Mouse (Mus musculus) forebrain, postnatal 0 days (tissue): ENCODE measurements at regions not wholly inside any gene's neighbourhood (a gene's known extent, or its start where the extent isn't known, plus 50 kb on each side); places are given as distances from the start of the nearest gene placed in this dataset.
A peak's percentile ranks its signal among the peaks of the same experiment; 100 is the strongest.

ENCODE experiments used
- ATAC-seq: fragments of 200-750 bp; cut with Nextera tagmentation; 2 replicates; pipeline ENCODE4 v1.8.0; 2017; ENCODE audit warnings: mild to moderate bottlenecking, moderate library complexity
- DNase-seq: peaks from one replicate; pipeline ENCODE4 v3.0.0-alpha.2; 2015
- H3K27ac ChIP-seq: fragments of 300-500 bp; sonication (generic); 2 replicates; pipeline ENCODE4 v1.5.1; 2014; ENCODE audit warnings: low read depth, mild to moderate bottlenecking, antibody characterized with exemption, low read length, moderate library complexity, mixed read lengths
- H3K27me3 ChIP-seq: fragments of 300-500 bp; sonication (generic); 2 replicates; pipeline ENCODE4 v1.6.1; 2014; ENCODE audit warnings: mild to moderate bottlenecking, low read length, mixed read lengths; ENCODE audit not compliant: insufficient read depth
- H3K36me3 ChIP-seq: fragments of 300-500 bp; sonication (generic); 2 replicates; pipeline ENCODE4 v1.6.1; 2014; ENCODE audit warnings: mild to moderate bottlenecking, moderate library complexity; ENCODE audit not compliant: insufficient read depth
- H3K4me1 ChIP-seq: fragments of 300-500 bp; sonication (generic); 2 replicates; pipeline ENCODE4 v1.6.1; 2014; ENCODE audit warnings: antibody characterized with exemption; ENCODE audit not compliant: insufficient read depth
- H3K4me2 ChIP-seq: fragments of 300-500 bp; sonication (generic); 2 replicates; pipeline ENCODE4 v1.6.1; 2014; ENCODE audit warnings: low read depth, mild to moderate bottlenecking, moderate library complexity
- H3K4me3 ChIP-seq: fragments of 300-500 bp; sonication (generic); 2 replicates; pipeline ENCODE4 v1.5.1; 2014; ENCODE audit warnings: low read depth, low read length, mixed read lengths
- H3K9ac ChIP-seq: fragments of 300-500 bp; sonication (generic); 2 replicates; pipeline ENCODE4 v1.6.1; 2014; ENCODE audit warnings: mild to moderate bottlenecking
- H3K9me3 ChIP-seq: fragments of 300-500 bp; sonication (generic); 2 replicates; pipeline ENCODE4 v1.6.1; 2016; ENCODE audit warnings: low read length
- CTCF ChIP-seq: sonication (generic); IDR thresholded peaks from 2 replicates; pipeline ENCODE4 v1.5.1; 2016; ENCODE audit warnings: antibody characterized with exemption, control low read depth, low read depth
- WGBS: fragments of 180-500 bp; shearing (Covaris S2); extraction: QIAGEN DNeasy Blood & Tissue Kit; methylation state at CpG from one replicate; pipeline ENCODE4 v1.1.7; 2014; 5-methylcytosine and 5-hydroxymethylcytosine counted together

- H3K4me3 ChIP-seq = no peak overlapping the region
- WGBS = 65% methylated on average over 7 of the region's 7 CpGs
- H3K36me3 ChIP-seq = no peaks in the 10 kb centered on the region
- no peaks in the 10 kb centered on the region for H3K9me3 ChIP-seq
- no peaks in the 10 kb centered on the region for H3K27me3 ChIP-seq
- TF ChIP-seq CTCF = peak; percentile 50
- no peak overlapping the region for H3K9ac ChIP-seq
- DNase-seq = peak; percentile 40
- no peaks in the 10 kb centered on the region for H3K4me1 ChIP-seq
- no peak overlapping the region for H3K4me2 ChIP-seq
- peak; percentile 58 for ATAC-seq
- H3K27ac ChIP-seq = no peak overlapping the region
These were observed 91.9 kb upstream of the Far2 start for GRCm38 (mm10) chr6:147954967-147955830.

- no peaks in the 10 kb centered on the region for H3K27me3 ChIP-seq
- no peak for TF ChIP-seq CTCF
- no peak overlapping the region for H3K9ac ChIP-seq
- no peaks in the 10 kb centered on the region for H3K9me3 ChIP-seq
- no peaks in the 10 kb centered on the region for H3K36me3 ChIP-seq
- no peaks in the 10 kb centered on the region for H3K4me1 ChIP-seq
- H3K27ac ChIP-seq = no peak overlapping the region
- no peak for DNase-seq
- WGBS = 85% methylated on average over 4 of the region's 4 CpGs
- no peak overlapping the region for H3K4me2 ChIP-seq
- H3K4me3 ChIP-seq = no peak overlapping the region
- no peak for ATAC-seq
These were observed 82.3 kb upstream of the Far2 start for GRCm38 (mm10) chr6:147964739-147965138.

GRCm38 (mm10) chr6:147970162-147970608 lies 76.9 kb upstream of the Far2 start:
- H3K27me3 ChIP-seq = no peaks in the 10 kb centered on the region
- no peaks in the 10 kb centered on the region for H3K4me1 ChIP-seq
- no peak overlapping the region for H3K27ac ChIP-seq
- DNase-seq = no peak
- no peak for TF ChIP-seq CTCF
- no peak overlapping the region for H3K9ac ChIP-seq
- no peaks in the 10 kb centered on the region for H3K36me3 ChIP-seq
- WGBS = 95% methylated on average over 2 of the region's 2 CpGs
- no peaks in the 10 kb centered on the region for H3K9me3 ChIP-seq
- H3K4me2 ChIP-seq = no peak overlapping the region
- no peak overlapping the region for H3K4me3 ChIP-seq
- ATAC-seq = no peak

GRCm38 (mm10) chr6:147972552-147972951 lies 74.5 kb upstream of the Far2 start:
- no peaks in the 10 kb centered on the region for H3K4me1 ChIP-seq
- ATAC-seq = no peak
- 30% methylated on average over 1 of the region's 1 CpGs for WGBS

DNA sequence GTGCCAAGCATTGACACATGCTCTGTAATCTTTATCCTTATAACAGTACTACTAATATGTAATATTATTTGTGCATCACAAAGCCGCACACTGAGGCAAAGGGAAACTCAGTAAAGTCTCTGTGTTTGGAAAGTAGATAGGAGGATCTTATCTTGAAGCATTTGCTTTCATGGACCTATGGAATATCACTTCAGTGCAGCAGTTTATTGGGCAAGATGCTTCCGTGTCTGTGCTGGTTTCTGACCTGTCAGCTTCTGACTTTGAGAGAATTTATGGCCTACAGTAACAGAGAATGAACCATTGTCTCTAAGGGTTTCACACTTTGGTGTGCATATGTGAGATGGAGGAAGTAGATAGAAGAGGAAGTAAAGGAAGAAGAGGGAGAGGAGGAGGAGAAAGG lies 74.0 kb upstream of the Far2 start:
- no peaks in the 10 kb centered on the region for H3K36me3 ChIP-seq
- H3K9me3 ChIP-seq = no peaks in the 10 kb centered on the region
- ATAC-seq = no peak
- no peak for DNase-seq
- no peak overlapping the region for H3K27ac ChIP-seq
- no peak for TF ChIP-seq CTCF
- H3K4me3 ChIP-seq = no peak overlapping the region
- no peaks in the 10 kb centered on the region for H3K4me1 ChIP-seq
- no peak overlapping the region for H3K9ac ChIP-seq
- WGBS = 87% methylated on average over 2 of the region's 2 CpGs
- no peak overlapping the region for H3K4me2 ChIP-seq
- no peaks in the 10 kb centered on the region for H3K27me3 ChIP-seq

More at GRCm38 (mm10) chr6:147972552-147972951, 74.5 kb upstream of the Far2 start:
- H3K4me2 ChIP-seq = no peak overlapping the region
- H3K27ac ChIP-seq = no peak overlapping the region
- no peak for DNase-seq
- no peaks in the 10 kb centered on the region for H3K9me3 ChIP-seq
- H3K27me3 ChIP-seq = no peaks in the 10 kb centered on the region
- TF ChIP-seq CTCF = no peak
- H3K36me3 ChIP-seq = no peaks in the 10 kb centered on the region
- H3K4me3 ChIP-seq = no peak overlapping the region
- no peak overlapping the region for H3K9ac ChIP-seq

DNA sequence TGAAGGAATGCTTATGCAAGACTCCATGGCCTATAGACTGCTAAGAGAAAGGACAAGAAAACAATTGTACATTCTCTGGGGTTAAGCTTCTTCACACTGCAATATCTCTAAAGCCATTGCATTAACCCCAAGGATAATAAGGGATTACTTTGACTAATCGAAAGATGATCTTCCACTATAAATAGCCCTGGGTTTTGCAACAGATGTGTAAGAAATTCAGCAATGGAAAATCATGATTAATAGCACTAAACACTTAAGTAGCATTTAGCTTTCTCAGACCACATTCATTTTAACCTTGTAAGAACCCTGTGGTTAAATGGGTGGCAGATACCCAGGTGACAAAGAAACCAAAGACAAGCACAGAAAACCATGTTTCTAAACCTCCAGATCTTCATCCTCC lies 71.1 kb upstream of the Far2 start:
- H3K36me3 ChIP-seq = no peaks in the 10 kb centered on the region
- no peak overlapping the region for H3K4me2 ChIP-seq
- no peaks in the 10 kb centered on the region for H3K4me1 ChIP-seq
- DNase-seq (no peak), ATAC-seq (no peak)
- no peaks in the 10 kb centered on the region for H3K9me3 ChIP-seq
- H3K9ac ChIP-seq = no peak overlapping the region
- H3K27ac ChIP-seq = no peak overlapping the region
- no peak for TF ChIP-seq CTCF
- WGBS = 84% methylated on average over 1 of the region's 1 CpGs
- H3K27me3 ChIP-seq = no peaks in the 10 kb centered on the region
- no peak overlapping the region for H3K4me3 ChIP-seq

DNA sequence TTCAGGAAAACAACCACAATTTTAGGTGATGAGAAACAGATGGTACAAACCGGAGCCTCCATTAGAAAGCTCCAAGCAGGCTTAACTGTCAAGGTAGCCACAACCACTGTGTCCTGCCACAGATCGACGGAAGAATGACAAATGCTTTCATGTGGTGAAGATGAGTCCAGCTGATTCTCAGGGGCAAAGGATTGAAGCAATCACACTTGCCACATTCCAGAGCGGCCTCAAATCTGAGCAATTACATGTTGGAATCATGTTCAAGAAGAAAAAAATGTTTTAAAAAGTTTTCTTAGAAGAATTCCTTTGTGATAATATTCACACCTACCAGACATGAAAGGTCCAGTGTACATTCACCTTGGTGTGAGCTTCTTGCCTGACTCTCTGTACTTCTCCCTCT lies 57.7 kb upstream of the Far2 start:
- DNase-seq = no peak
- no peak overlapping the region for H3K9ac ChIP-seq
- H3K9me3 ChIP-seq = no peaks in the 10 kb centered on the region
- H3K36me3 ChIP-seq = no peaks in the 10 kb centered on the region
- H3K4me3 ChIP-seq = no peak overlapping the region
- no peak for TF ChIP-seq CTCF
- no peak overlapping the region for H3K27ac ChIP-seq
- WGBS = 86% methylated on average over 4 of the region's 4 CpGs
- H3K27me3 ChIP-seq = no peaks in the 10 kb centered on the region
- H3K4me1 ChIP-seq = no peaks in the 10 kb centered on the region
- no peak overlapping the region for H3K4me2 ChIP-seq
- ATAC-seq = no peak
